Mouse (Mus musculus) heart, embryonic 15.5 days (tissue): ENCODE measurements around the gene Saxo1. TPM values are rescaled to one million over a fixed set of nuclear protein-coding genes. Genes with fewer than 3 reads are reported as not detected.

Experiments
- ATAC-seq: fragments of 200-750 bp; cut with Nextera tagmentation; replicated peaks from 2 replicates; pipeline ENCODE4 v1.8.0; 2017; ENCODE audit warnings: low read depth, moderate TSS enrichment; ENCODE audit not compliant: insufficient number of reproducible peaks, insufficient read depth, low FRiP score
- H3K27ac ChIP-seq: fragments of 300-500 bp; sonication (generic); 2 replicates; pipeline ENCODE4 v1.5.1; 2015; ENCODE audit warnings: mild to moderate bottlenecking, inconsistent platforms
- H3K27me3 ChIP-seq: fragments of 300-500 bp; sonication (generic); 2 replicates; pipeline ENCODE4 v1.6.1; 2015; ENCODE audit warnings: inconsistent platforms
- H3K36me3 ChIP-seq: fragments of 300-500 bp; sonication (generic); 2 replicates; pipeline ENCODE4 v1.6.1; 2015; ENCODE audit warnings: mild to moderate bottlenecking, inconsistent platforms
- H3K4me1 ChIP-seq: fragments of 300-500 bp; sonication (generic); replicated peaks from 2 replicates; pipeline ENCODE4 v1.6.1; 2015; ENCODE audit warnings: inconsistent platforms
- H3K4me2 ChIP-seq: fragments of 300-500 bp; sonication (generic); 2 replicates; pipeline ENCODE4 v1.6.1; 2015; ENCODE audit warnings: inconsistent platforms, mild to moderate bottlenecking, moderate library complexity
- H3K4me3 ChIP-seq: fragments of 300-500 bp; sonication (generic); 2 replicates; pipeline ENCODE4 v1.5.1; 2015; ENCODE audit warnings: mild to moderate bottlenecking, inconsistent platforms
- H3K9ac ChIP-seq: fragments of 300-500 bp; sonication (generic); 2 replicates; pipeline ENCODE4 v1.6.1; 2015; ENCODE audit warnings: mild to moderate bottlenecking, inconsistent platforms
- H3K9me3 ChIP-seq: fragments of 300-500 bp; sonication (generic); replicated peaks from 2 replicates; pipeline ENCODE4 v1.6.1; 2016; ENCODE audit warnings: inconsistent platforms
- WGBS: fragments of 180-500 bp; shearing (Covaris S2); methylation state at CpG from one replicate; pipeline ENCODE4 v1.1.7; 2015; ENCODE audit warnings: mixed read lengths; 5-methylcytosine and 5-hydroxymethylcytosine counted together
- polyA plus RNA-seq: library from polyadenylated mRNA; unstranded; fragments of >200 nt; fragmentation: Nextera tagmentation; extraction: Ambion mirVana; gene quantifications from 2 replicates; pipeline ENCODE4 v1.2.1, GENCODE M21; 2015

Gene Saxo1
- polyA plus RNA-seq = 0.15 TPM in 1 of 2 replicates, not detected in the other

- Histone ChIP-seq H3K4me1 (no peaks in the 10 kb centered on the region), H3K4me3 (no peak within 1 kb of the TSS), H3K9me3 (no peaks in the 10 kb centered on the region), H3K36me3 (no peaks in the 10 kb centered on the region), H3K27me3 (no peaks in the 10 kb centered on the region), H3K4me2 (no peak within 1 kb of the TSS), H3K9ac (no peak within 1 kb of the TSS), H3K27ac (no peak within 1 kb of the TSS)
- WGBS = 92% methylated on average over 7 of the region's 7 CpGs
- ATAC-seq = no peak
Observed at GRCm38 (mm10) chr4:86558228-86558627, at the start of gene Saxo1. Gene Saxo1, minus strand, starts transcription at chr4:86558328.

- no peak for ATAC-seq
- Histone ChIP-seq H3K9ac (no peak overlapping the region), H3K27me3 (no peaks in the 10 kb centered on the region), H3K4me1 (no peaks in the 10 kb centered on the region), H3K36me3 (peaks cover 38% of the 10 kb centered on the region), H3K4me3 (no peak overlapping the region), H3K27ac (no peak overlapping the region), H3K9me3 (no peaks in the 10 kb centered on the region), H3K4me2 (no peak overlapping the region)
- 97% methylated on average over 2 of the region's 2 CpGs for WGBS
Observed at GRCm38 (mm10) chr4:86591304-86591703, 33.2 kb upstream of the Saxo1 start.

GRCm38 (mm10) chr4:86588236-86588635 lies 30.1 kb upstream of the Saxo1 start:
- 91% methylated on average over 3 of the region's 3 CpGs for WGBS
- Histone ChIP-seq H3K4me1 (no peaks in the 10 kb centered on the region), H3K27me3 (no peaks in the 10 kb centered on the region), H3K4me2 (no peak overlapping the region), H3K9me3 (no peaks in the 10 kb centered on the region), H3K4me3 (no peak overlapping the region), H3K36me3 (peaks cover 54% of the 10 kb centered on the region), H3K9ac (no peak overlapping the region), H3K27ac (no peak overlapping the region)
- no peak for ATAC-seq

- no peak for ATAC-seq
- Histone ChIP-seq H3K9ac (no peak overlapping the region), H3K27me3 (no peaks in the 10 kb centered on the region), H3K4me2 (no peak overlapping the region), H3K9me3 (no peaks in the 10 kb centered on the region), H3K27ac (no peak overlapping the region), H3K36me3 (peaks cover 24% of the 10 kb centered on the region), H3K4me3 (no peak overlapping the region), H3K4me1 (peaks cover 18% of the 10 kb centered on the region)
- 68% methylated on average over 3 of the region's 3 CpGs for WGBS
Observed at GRCm38 (mm10) chr4:86580591-86580990, 22.5 kb upstream of the Saxo1 start.

DNA sequence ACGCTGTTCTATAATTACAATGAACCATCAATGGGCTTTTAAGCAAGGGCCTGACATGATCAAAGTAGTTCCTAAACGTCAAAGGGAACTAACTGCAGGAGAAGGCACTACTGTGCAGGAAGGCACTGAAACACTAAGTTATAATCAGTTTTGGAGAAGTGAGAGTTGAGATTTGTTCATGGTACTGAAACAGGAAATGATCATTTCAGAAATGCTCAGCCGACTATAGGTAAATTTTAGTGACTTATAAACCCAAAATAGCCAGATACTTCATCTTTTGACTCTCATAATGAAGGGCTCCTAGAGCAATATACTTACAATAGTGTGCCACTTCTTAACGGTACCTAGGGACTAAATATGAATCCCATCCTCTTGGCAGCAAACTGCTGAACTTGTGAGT lies 21.9 kb upstream of the Saxo1 start:
- peaks cover 20% of the 10 kb centered on the region for H3K36me3 ChIP-seq
- no peaks in the 10 kb centered on the region for H3K27me3 ChIP-seq
- no peak overlapping the region for H3K4me3 ChIP-seq
- H3K27ac ChIP-seq = no peak overlapping the region
- ATAC-seq = no peak
- H3K9ac ChIP-seq = no peak overlapping the region
- no peak overlapping the region for H3K4me2 ChIP-seq
- no peaks in the 10 kb centered on the region for H3K9me3 ChIP-seq
- peaks cover 19% of the 10 kb centered on the region for H3K4me1 ChIP-seq
- 66% methylated on average over 4 of the region's 4 CpGs for WGBS

DNA sequence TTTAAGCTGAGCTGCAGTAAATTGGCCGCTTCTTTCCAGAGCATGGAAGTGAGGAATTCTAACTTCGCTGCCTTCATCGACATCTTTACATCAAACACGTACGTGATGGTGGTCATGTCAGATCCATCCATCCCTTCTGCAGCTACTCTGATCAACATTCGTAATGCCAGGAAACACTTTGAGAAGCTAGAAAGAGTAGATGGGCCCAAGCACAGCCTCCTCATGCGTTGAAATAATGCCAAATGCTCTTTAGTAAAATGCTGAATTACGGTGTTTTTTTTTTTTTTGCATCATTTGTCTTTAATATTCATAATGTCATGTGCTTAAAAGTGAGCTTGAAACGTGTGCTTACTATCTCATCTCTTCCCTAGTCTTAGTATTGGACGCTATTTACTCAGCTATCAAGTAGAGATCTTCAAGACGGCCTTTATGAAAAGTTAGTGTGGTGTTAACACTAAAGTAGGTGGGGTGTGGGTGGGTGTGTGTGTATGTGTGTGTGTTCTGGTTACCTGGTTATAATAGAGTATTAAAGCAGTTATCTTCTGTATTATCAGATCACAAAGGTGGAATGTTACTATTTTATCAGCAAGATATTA lies 18.6 kb upstream of the Saxo1 start:
- WGBS = 5% methylated on average over 11 of the region's 11 CpGs
- peaks cover 22% of the 10 kb centered on the region for H3K4me1 ChIP-seq
- H3K27me3 ChIP-seq = no peaks in the 10 kb centered on the region
- no peak for ATAC-seq
- peak overlapping the region; percentile 95 for H3K27ac ChIP-seq
- peak overlapping the region; percentile 91 for H3K4me2 ChIP-seq
- peak overlapping the region; percentile 91 for H3K4me3 ChIP-seq
- H3K9ac ChIP-seq = peak overlapping the region; percentile 95
- no peaks in the 10 kb centered on the region for H3K36me3 ChIP-seq
- H3K9me3 ChIP-seq = no peaks in the 10 kb centered on the region

- peak overlapping the region; percentile 95 for H3K27ac ChIP-seq
- no peaks in the 10 kb centered on the region for H3K9me3 ChIP-seq
- peak overlapping the region; percentile 91 for H3K4me3 ChIP-seq
- H3K9ac ChIP-seq = peak overlapping the region; percentile 95
- no peaks in the 10 kb centered on the region for H3K36me3 ChIP-seq
- peaks cover 22% of the 10 kb centered on the region for H3K4me1 ChIP-seq
- H3K4me2 ChIP-seq = peak overlapping the region; percentile 91
- WGBS = 0% methylated on average over 20 of the region's 20 CpGs
- no peaks in the 10 kb centered on the region for H3K27me3 ChIP-seq
- ATAC-seq = no peak
Observed at GRCm38 (mm10) chr4:86576120-86576541, 18.0 kb upstream of the Saxo1 start.

- Histone ChIP-seq H3K4me1 (peaks cover 22% of the 10 kb centered on the region), H3K9ac (peak within 1 kb of the TSS; percentile 95), H3K27ac (peak within 1 kb of the TSS; percentile 95), H3K36me3 (no peaks in the 10 kb centered on the region), H3K4me3 (peak within 1 kb of the TSS; percentile 91), H3K9me3 (no peaks in the 10 kb centered on the region), H3K4me2 (peak within 1 kb of the TSS; percentile 91), H3K27me3 (no peaks in the 10 kb centered on the region)
- WGBS = under 1% methylated on average over 53 of the region's 53 CpGs
- peak; percentile 95 for ATAC-seq
Observed at GRCm38 (mm10) chr4:86575283-86575983, 17.3 kb upstream of the Saxo1 start, which contains the start of gene Rraga. Gene Rraga, plus strand, starts transcription at chr4:86575668.

DNA sequence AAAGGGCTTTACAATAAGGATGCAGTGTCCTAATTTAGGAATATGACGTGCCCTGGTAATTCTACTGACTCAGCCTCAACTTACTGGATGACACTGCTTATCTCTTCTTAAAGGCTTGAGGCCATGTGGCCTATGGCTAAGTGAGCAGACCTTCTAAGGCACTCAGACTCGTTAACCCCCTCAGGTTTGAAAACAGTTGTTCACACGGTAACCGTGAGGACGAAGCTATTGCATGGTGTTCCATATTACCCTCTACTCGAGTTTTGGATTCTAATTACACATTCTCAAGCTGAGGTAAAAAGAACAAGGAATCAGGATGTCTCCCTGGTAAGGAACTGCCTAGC lies 16.8 kb upstream of the Saxo1 start:
- Histone ChIP-seq H3K4me2 (peak overlapping the region; percentile 91), H3K4me3 (peak overlapping the region; percentile 91), H3K9me3 (no peaks in the 10 kb centered on the region), H3K36me3 (no peaks in the 10 kb centered on the region), H3K27me3 (no peaks in the 10 kb centered on the region), H3K9ac (peak overlapping the region; percentile 95), H3K4me1 (peaks cover 22% of the 10 kb centered on the region), H3K27ac (peak overlapping the region; percentile 95)
- ATAC-seq = no peak
- WGBS = 17% methylated on average over 6 of the region's 6 CpGs

DNA sequence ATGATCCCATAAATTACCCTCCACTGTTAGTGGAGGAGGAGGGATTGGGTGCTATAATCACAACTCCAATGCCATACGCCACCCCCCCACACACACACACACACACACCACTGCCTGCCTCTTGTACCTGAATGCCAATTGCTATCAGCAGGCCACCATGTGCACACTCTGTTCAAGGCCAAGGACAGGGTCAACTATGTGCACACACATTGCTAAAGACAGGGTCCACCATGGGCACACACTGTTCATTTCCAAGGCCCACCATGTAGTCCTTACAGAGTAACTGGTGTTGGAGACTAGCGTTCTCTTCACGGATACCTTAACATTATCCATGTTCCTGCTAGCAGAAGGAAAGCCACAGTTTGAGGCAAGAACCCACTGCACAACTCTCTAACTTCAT lies 2.9 kb upstream of the Saxo1 start:
- Histone ChIP-seq H3K4me2 (no peak overlapping the region), H3K36me3 (no peaks in the 10 kb centered on the region), H3K27me3 (no peaks in the 10 kb centered on the region), H3K9ac (no peak overlapping the region), H3K9me3 (no peaks in the 10 kb centered on the region), H3K4me3 (no peak overlapping the region), H3K27ac (no peak overlapping the region), H3K4me1 (no peaks in the 10 kb centered on the region)
- WGBS = 93% methylated on average over 3 of the region's 3 CpGs
- ATAC-seq = no peak

DNA sequence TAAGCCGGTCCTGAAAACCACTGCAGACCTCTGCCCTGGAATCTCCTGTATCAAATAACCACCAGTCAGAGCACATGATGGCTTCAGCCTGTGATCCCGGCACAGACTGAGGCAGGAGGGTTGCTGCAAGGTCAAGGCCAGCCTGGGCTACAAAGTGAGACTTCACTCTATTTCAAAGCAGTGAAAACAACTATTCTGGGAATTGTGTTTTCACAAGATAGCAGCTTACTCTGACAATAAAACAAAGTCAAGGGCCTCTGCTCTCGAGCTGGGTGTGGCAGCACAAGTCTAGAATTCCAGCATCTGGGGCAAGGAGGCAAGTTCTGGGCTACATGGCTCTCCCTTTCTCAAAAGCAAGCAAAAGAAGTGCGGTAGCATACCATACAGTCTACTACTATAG lies 878 bp upstream of the Saxo1 start:
- H3K4me3 ChIP-seq = no peak overlapping the region
- H3K4me1 ChIP-seq = no peaks in the 10 kb centered on the region
- no peak overlapping the region for H3K9ac ChIP-seq
- H3K27ac ChIP-seq = no peak overlapping the region
- H3K4me2 ChIP-seq = no peak overlapping the region
- no peaks in the 10 kb centered on the region for H3K9me3 ChIP-seq
- H3K36me3 ChIP-seq = no peaks in the 10 kb centered on the region
- no peaks in the 10 kb centered on the region for H3K27me3 ChIP-seq
- no peak for ATAC-seq
- WGBS = 58% methylated on average over 4 of the region's 4 CpGs

- H3K9me3 ChIP-seq = no peaks in the 10 kb centered on the region
- H3K4me1 ChIP-seq = no peaks in the 10 kb centered on the region
- WGBS = 83% methylated on average over 7 of the region's 7 CpGs
- H3K4me3 ChIP-seq = no peak overlapping the region
- no peak for ATAC-seq
- no peak overlapping the region for H3K9ac ChIP-seq
- no peaks in the 10 kb centered on the region for H3K36me3 ChIP-seq
- H3K27me3 ChIP-seq = no peaks in the 10 kb centered on the region
- no peak overlapping the region for H3K4me2 ChIP-seq
- H3K27ac ChIP-seq = no peak overlapping the region
Observed at GRCm38 (mm10) chr4:86557371-86557770, 757 bp downstream of the Saxo1 start.
